Mouse (Mus musculus): ENCODE measurements around the gene Mctp2.

DNA sequence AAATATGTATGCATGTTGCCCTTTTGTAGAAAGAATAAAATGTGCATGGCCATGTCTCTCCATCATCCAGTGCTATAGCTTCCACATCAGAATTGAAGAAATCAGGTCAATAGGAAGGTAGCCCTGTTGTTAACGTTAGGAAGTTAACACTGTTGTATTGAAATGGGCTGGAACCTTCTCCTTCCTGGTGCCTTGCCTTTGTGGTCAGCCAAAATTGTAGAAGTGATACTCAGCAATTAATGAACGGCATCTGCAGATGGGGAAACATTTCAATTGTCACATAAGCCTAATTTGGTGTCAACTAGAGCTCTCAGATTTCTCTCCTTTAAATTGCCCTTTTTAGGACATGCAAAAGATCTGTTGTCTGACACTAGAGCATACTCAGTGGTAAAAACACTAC lies 238.0 kb downstream of the Mctp2 start:
- TF ChIP-seq CTCF (IDR thresholded peaks at IDR 0.05; ENCODE audit: insufficient read depth, low read length) (no peak), POLR2A (IDR thresholded peaks at IDR 0.05; ENCODE audit: borderline replicate concordance, extremely low read depth, low read depth, low read length) (no peak)
